Mouse (Mus musculus): Measurements from ENCODE around the gene Plac1. TPM values are rescaled to one million over a fixed set of nuclear protein-coding genes. Genes with fewer than 3 reads are reported as not detected.

Gene Plac1
- polyA plus RNA-seq, 1 experiment = not detected

- no peak for TF ChIP-seq GATA1 (IDR thresholded peaks at IDR 0.05; ENCODE audit: low read length)
These were observed 193.0 kb downstream of the Plac1 start for GRCm38 (mm10) chrX:53046911-53047310.

GRCm38 (mm10) chrX:53046033-53046432 lies 193.9 kb downstream of the Plac1 start:
- TF ChIP-seq GATA1 (IDR thresholded peaks at IDR 0.05; ENCODE audit: low read length) = no peak

GRCm38 (mm10) chrX:53045187-53045903 lies 194.6 kb downstream of the Plac1 start:
- TF ChIP-seq GATA1 (IDR thresholded peaks at IDR 0.05; ENCODE audit: low read length) = no peak

GRCm38 (mm10) chrX:53041006-53041405 lies 198.9 kb downstream of the Plac1 start:
- no peak for TF ChIP-seq GATA1 (IDR thresholded peaks at IDR 0.05; ENCODE audit: low read length)

- TF ChIP-seq GATA1 (IDR thresholded peaks at IDR 0.05; ENCODE audit: low read length) = no peak
These were observed 199.8 kb downstream of the Plac1 start for GRCm38 (mm10) chrX:53040138-53040537.

- TF ChIP-seq GATA1 (IDR thresholded peaks at IDR 0.05; ENCODE audit: low read length) = no peak
These were observed 200.3 kb downstream of the Plac1 start for GRCm38 (mm10) chrX:53039651-53040050.

GRCm38 (mm10) chrX:53038194-53038593 lies 201.7 kb downstream of the Plac1 start:
- TF ChIP-seq GATA1 (IDR thresholded peaks at IDR 0.05; ENCODE audit: low read length) = no peak

- TF ChIP-seq GATA1 (IDR thresholded peaks at IDR 0.05; ENCODE audit: low read length) = no peak
These were observed 210.4 kb downstream of the Plac1 start for GRCm38 (mm10) chrX:53029559-53029958.

- TF ChIP-seq GATA1 (IDR thresholded peaks at IDR 0.05; ENCODE audit: low read length) = no peak
These were observed 214.3 kb downstream of the Plac1 start for GRCm38 (mm10) chrX:53025471-53026223.

GRCm38 (mm10) chrX:53023021-53023420 lies 216.9 kb downstream of the Plac1 start:
- no peak for TF ChIP-seq GATA1 (IDR thresholded peaks at IDR 0.05; ENCODE audit: low read length)

Other genes with a start within 250 kb of the Plac1 start
- gene Fam122b, start 29.7 kb upstream of the Plac1 start, polyA plus RNA-seq (2012) = 5.2 and 6.7 TPM in 2 replicates
- gene Fam122c, start 33.3 kb upstream of the Plac1 start, polyA plus RNA-seq (2012) = not detected in 2 replicates
- 0.21 and 0.31 TPM in 2 replicates for gene Mospd1, start 130.4 kb upstream of the Plac1 start, polyA plus RNA-seq (2012)
- gene Etd, start 194.8 kb upstream of the Plac1 start, polyA plus RNA-seq (2012) = not detected in 2 replicates

Data from G1E-ER4 (cell line).